Mouse (Mus musculus): Measurements from ENCODE around the gene Mpst. TPM values are rescaled to one million over a fixed set of nuclear protein-coding genes. Genes with fewer than 3 reads are reported as not detected.

The Mpst gene
- polyA plus RNA-seq, 2 experiments: 1.8 to 53.8 TPM

DNA sequence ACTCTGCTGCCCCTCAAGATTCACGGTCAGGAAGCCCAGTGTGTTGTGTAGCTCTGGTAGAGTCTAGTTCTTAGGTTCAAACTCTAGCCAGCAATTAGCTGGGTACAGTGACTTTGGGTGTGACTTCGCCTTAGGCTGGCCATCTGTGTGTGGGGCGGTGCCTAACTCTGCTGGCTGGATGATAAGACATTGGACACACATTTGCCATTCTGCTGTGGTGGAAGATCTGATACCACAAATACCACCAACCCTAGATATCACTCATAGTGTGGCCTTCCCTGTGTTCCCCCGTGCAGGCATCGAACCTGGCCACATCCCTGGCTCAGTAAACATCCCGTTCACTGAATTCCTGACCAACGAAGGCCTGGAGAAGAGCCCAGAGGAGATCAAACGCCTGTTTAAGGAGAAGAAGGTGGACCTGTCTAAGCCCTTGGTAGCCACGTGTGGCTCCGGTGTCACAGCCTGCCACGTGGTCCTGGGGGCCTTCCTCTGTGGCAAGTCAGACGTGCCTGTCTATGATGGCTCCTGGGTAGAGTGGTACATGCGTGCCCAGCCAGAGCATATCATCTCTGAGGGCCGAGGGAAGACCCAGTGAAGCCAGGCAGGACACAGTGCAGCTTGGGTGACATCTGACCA lies 7.0 kb downstream of the Mpst start:
- H3K36me3 ChIP-seq (ENCODE audit: control insufficient read depth, insufficient read depth, low read length): peaks cover 3% of the 10 kb centered on the region; the same call in 1 of the 2 replicates
- 0 out of 2 replicates have a peak, but pooled peaks cover 6% of the 10 kb centered on the region for H3K4me1 ChIP-seq (ENCODE audit: control insufficient read depth, insufficient read depth, low read length)
- H3K27ac ChIP-seq (replicated peaks; ENCODE audit: low read depth, low read length): no peak overlapping the region
- no peak for DNase-seq (ENCODE audit: low spot score)
- ATAC-seq (ENCODE audit: low FRiP score, low read depth): no peak
- no peaks in the 10 kb centered on the region for H3K9me3 ChIP-seq (ENCODE audit: control insufficient read depth, low read length)
- WGBS: 83% methylated on average over 14 of the region's 14 CpGs
- H3K27me3 ChIP-seq (ENCODE audit: control insufficient read depth, insufficient read depth, low read length): peaks cover 31% of the 10 kb centered on the region
- H3K9ac ChIP-seq (ENCODE audit: low read depth, low read length, severe bottlenecking): no peak overlapping the region
- H3K4me2 ChIP-seq (replicated peaks; ENCODE audit: low read depth, low read length, severe bottlenecking): no peak overlapping the region
- no peak for TF ChIP-seq POLR2A (IDR thresholded peaks at IDR 0.05; ENCODE audit: borderline replicate concordance, extremely low read depth, insufficient read depth, insufficient read length)
- H3K4me3 ChIP-seq (replicated peaks; ENCODE audit: low read length): no peak overlapping the region

DNA sequence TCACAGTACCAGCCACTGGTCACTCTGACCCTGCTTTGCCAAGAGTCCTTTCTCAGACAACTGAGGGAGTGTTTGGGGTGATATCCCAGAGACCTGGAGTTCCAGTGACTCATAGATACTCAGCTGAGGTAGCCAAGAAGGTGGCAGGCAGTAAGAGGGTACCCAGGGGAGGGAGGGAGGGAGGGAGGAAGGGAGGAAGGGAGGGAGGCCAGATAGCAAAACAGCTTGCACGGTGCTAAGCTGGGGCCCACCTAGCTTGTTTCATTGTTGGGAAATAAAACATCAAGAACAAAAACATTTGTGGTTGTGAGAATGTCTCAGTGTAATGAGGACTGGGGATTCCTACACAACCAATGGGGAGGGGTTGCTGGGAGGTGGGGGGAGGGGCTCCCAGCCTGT lies 7.5 kb downstream of the Mpst start:
- ATAC-seq (ENCODE audit: low FRiP score, low read depth) (no peak), DNase-seq (ENCODE audit: low spot score) (no peak)
- Histone ChIP-seq H3K36me3 (ENCODE audit: control insufficient read depth, insufficient read depth, low read length) (peaks cover 3% of the 10 kb centered on the region; the same call in 1 of the 2 replicates), H3K4me3 (replicated peaks; ENCODE audit: low read length) (no peak overlapping the region), H3K4me1 (ENCODE audit: control insufficient read depth, insufficient read depth, low read length) (0 out of 2 replicates have a peak, but pooled peaks cover 6% of the 10 kb centered on the region), H3K27me3 (ENCODE audit: control insufficient read depth, insufficient read depth, low read length) (peaks cover 27% of the 10 kb centered on the region), H3K27ac (replicated peaks; ENCODE audit: low read depth, low read length) (no peak overlapping the region), H3K4me2 (replicated peaks; ENCODE audit: low read depth, low read length, severe bottlenecking) (no peak overlapping the region), H3K9me3 (ENCODE audit: control insufficient read depth, low read length) (no peaks in the 10 kb centered on the region), H3K9ac (ENCODE audit: low read depth, low read length, severe bottlenecking) (no peak overlapping the region)
- TF ChIP-seq POLR2A (IDR thresholded peaks at IDR 0.05; ENCODE audit: borderline replicate concordance, extremely low read depth, insufficient read depth, insufficient read length): no peak
- 60% methylated on average over 1 of the region's 1 CpGs for WGBS

DNA sequence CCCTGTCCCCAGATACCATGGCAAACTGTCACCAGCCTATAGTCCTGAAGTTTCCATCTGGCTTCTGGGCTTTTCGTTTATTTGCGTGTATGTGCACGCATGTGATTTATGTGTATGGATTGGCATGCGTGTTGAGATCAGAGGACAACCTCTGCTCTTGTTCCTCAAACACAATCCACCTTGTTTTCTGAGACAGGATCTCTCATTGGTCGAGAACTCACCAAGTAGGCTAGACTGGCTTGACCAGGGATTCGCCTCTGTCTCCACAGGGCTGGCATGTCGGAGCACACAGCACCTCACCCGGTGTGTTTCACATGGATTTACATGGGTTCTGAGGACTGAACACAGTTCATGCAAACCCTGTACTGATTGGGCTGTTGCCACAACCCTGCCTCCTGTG lies 7.9 kb downstream of the Mpst start:
- peaks cover 23% of the 10 kb centered on the region for H3K27me3 ChIP-seq (ENCODE audit: control insufficient read depth, insufficient read depth, low read length)
- H3K4me1 ChIP-seq (ENCODE audit: control insufficient read depth, insufficient read depth, low read length): 0 out of 2 replicates have a peak, but pooled peaks cover 6% of the 10 kb centered on the region
- H3K36me3 ChIP-seq (ENCODE audit: control insufficient read depth, insufficient read depth, low read length): peaks cover 3% of the 10 kb centered on the region; the same call in 1 of the 2 replicates
- H3K9ac ChIP-seq (ENCODE audit: low read depth, low read length, severe bottlenecking): no peak overlapping the region
- ATAC-seq (ENCODE audit: low FRiP score, low read depth) (no peak), DNase-seq (ENCODE audit: low spot score) (no peak)
- no peak overlapping the region for H3K27ac ChIP-seq (replicated peaks; ENCODE audit: low read depth, low read length)
- WGBS: 88% methylated on average over 8 of the region's 8 CpGs
- no peak for TF ChIP-seq POLR2A (IDR thresholded peaks at IDR 0.05; ENCODE audit: borderline replicate concordance, extremely low read depth, insufficient read depth, insufficient read length)
- no peak overlapping the region for H3K4me2 ChIP-seq (replicated peaks; ENCODE audit: low read depth, low read length, severe bottlenecking)
- no peaks in the 10 kb centered on the region for H3K9me3 ChIP-seq (ENCODE audit: control insufficient read depth, low read length)
- no peak overlapping the region for H3K4me3 ChIP-seq (replicated peaks; ENCODE audit: low read length)

DNA sequence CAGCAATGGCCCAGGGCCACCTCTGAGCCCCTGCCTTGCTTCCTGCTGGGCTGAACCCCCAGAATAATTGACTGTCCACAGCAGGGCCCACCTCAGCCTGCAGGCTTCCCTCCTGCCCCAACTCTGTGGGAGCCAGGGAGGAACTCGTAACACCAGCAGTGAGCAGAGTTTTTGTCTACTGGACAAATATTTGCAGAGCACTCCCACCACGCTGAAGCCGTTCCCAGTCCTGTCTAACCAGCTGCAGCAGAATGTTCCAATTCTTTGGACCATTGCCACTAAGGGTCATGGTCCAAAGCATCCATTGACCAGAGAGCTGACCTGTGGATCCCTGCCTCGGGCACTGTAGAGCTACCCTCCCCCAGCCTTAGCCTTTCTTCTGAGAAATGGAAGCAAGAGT lies 10.7 kb downstream of the Mpst start:
- H3K4me3 ChIP-seq (replicated peaks; ENCODE audit: low read length): no peak overlapping the region
- no peaks in the 10 kb centered on the region for H3K27me3 ChIP-seq (ENCODE audit: control insufficient read depth, insufficient read depth, low read length)
- 0 out of 2 replicates have a peak overlapping the region, but pooled peaks have one; percentile 2 for H3K9ac ChIP-seq (ENCODE audit: low read depth, low read length, severe bottlenecking)
- TF ChIP-seq POLR2A (IDR thresholded peaks at IDR 0.05; ENCODE audit: borderline replicate concordance, extremely low read depth, insufficient read depth, insufficient read length): no peak
- DNase-seq (ENCODE audit: low spot score) (no peak), ATAC-seq (ENCODE audit: low FRiP score, low read depth) (no peak)
- 42% methylated on average over 4 of the region's 4 CpGs for WGBS
- H3K27ac ChIP-seq (replicated peaks; ENCODE audit: low read depth, low read length): no peak overlapping the region
- H3K9me3 ChIP-seq (ENCODE audit: control insufficient read depth, low read length): no peaks in the 10 kb centered on the region
- no peak overlapping the region for H3K4me2 ChIP-seq (replicated peaks; ENCODE audit: low read depth, low read length, severe bottlenecking)
- H3K4me1 ChIP-seq (ENCODE audit: control insufficient read depth, insufficient read depth, low read length): no peaks in the 10 kb centered on the region
- peaks cover 3% of the 10 kb centered on the region; the same call in 1 of the 2 replicates for H3K36me3 ChIP-seq (ENCODE audit: control insufficient read depth, insufficient read depth, low read length)

DNA sequence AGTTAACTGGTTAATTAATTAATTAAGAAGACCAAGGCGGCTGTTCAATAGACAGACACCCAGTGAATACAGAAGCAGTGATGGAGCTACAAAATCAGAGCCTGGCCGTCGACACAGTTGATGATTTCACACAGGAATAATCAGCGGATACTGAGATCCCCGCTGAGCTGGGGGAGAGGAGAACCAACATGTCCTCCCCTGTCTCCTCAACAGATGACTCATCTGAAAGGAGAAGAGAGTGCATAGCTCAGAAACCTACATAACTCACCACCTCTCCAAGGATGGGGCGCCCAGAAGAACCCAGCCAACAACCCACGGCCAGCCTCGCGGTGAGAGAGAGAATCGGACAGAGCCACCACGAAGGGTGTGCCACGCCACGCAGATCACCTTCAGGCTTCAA lies 14.2 kb downstream of the Mpst start:
- ATAC-seq (ENCODE audit: low FRiP score, low read depth): no peak
- H3K27ac ChIP-seq (replicated peaks; ENCODE audit: low read depth, low read length): no peak overlapping the region
- no peak for TF ChIP-seq POLR2A (IDR thresholded peaks at IDR 0.05; ENCODE audit: borderline replicate concordance, extremely low read depth, insufficient read depth, insufficient read length)
- WGBS: 79% methylated on average over 13 of the region's 13 CpGs
- H3K27me3 ChIP-seq (ENCODE audit: control insufficient read depth, insufficient read depth, low read length): no peaks in the 10 kb centered on the region
- H3K4me2 ChIP-seq (replicated peaks; ENCODE audit: low read depth, low read length, severe bottlenecking): no peak overlapping the region
- no peak for DNase-seq (ENCODE audit: low spot score)
- no peaks in the 10 kb centered on the region for H3K4me1 ChIP-seq (ENCODE audit: control insufficient read depth, insufficient read depth, low read length)
- no peak overlapping the region for H3K9ac ChIP-seq (ENCODE audit: low read depth, low read length, severe bottlenecking)
- no peaks in the 10 kb centered on the region for H3K36me3 ChIP-seq (ENCODE audit: control insufficient read depth, insufficient read depth, low read length)
- no peaks in the 10 kb centered on the region for H3K9me3 ChIP-seq (ENCODE audit: control insufficient read depth, low read length)
- no peak overlapping the region for H3K4me3 ChIP-seq (replicated peaks; ENCODE audit: low read length)

Data from limb, embryonic 14.5 days (tissue).